Mouse (Mus musculus) cerebellum, adult 11 months (tissue): ENCODE results near the gene Zfp933.
"Not testable (repeated sequence)": the region's sequence is repeated elsewhere in the genome, so short reads cannot be mapped to it uniquely, and the experiment has no call there.

Experiments used
- DNase-seq: peaks from one replicate; pipeline ENCODE4 v3.0.0; 2022

Gene Zfp933

GRCm38 (mm10) chr4:147850776-147851175 lies 2.6 kb upstream of the Zfp933 start:
- no peak for DNase-seq

- DNase-seq: no peak
These were observed 422 bp upstream of the Zfp933 start for GRCm38 (mm10) chr4:147848584-147848991.

DNA sequence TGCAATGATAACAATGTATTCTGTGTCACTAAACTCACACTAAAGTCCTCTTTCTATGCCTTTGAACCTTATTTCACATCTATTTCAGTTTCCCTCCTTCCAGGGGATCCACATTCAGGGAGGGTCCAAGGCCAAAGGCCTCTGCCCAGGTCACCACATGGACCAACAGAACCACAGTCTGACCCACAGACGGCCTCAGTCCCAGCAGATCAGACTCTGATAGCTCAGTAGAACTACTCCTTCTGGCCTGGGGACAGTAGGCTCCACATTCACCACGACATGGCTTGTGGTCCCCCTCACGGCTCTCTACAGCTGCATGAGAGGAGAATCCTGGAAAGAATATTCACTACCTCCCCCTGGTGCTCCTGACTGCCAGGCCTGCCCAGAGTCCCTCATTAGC lies 5.3 kb downstream of the Zfp933 start:
- DNase-seq: no peak

- peak; percentile 29 for DNase-seq
These were observed 8.9 kb downstream of the Zfp933 start for GRCm38 (mm10) chr4:147839282-147839681.

- DNase-seq: no peak
These were observed 23.8 kb downstream of the Zfp933 start for GRCm38 (mm10) chr4:147824389-147824788.

DNA sequence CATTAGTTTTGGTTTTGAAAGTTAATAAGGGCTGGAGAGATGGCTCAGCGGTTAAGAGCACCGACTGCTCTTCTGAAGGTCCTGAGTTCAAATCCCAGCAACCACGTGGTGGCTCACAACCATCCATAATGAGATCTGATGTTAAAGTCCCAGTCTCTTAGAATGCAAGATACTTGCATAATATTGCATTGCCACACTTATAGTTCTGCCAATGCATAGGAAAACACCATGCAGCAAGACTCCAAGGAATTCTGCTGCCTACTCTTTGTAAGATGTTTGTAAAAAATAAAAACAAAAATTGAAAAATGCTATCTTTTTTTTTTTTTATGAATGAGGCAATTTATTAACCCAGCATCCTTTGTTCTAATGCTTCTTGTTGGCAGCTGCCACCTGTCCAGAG lies 26.8 kb downstream of the Zfp933 start:
- not testable (repeated sequence) for DNase-seq

- not testable (repeated sequence) for DNase-seq
These were observed 28.5 kb downstream of the Zfp933 start for GRCm38 (mm10) chr4:147819659-147820058.

GRCm38 (mm10) chr4:147814592-147815167 lies 33.5 kb downstream of the Zfp933 start:
- no peak for DNase-seq

- no peak for DNase-seq
These were observed 34.9 kb downstream of the Zfp933 start for GRCm38 (mm10) chr4:147813249-147813765.

DNA sequence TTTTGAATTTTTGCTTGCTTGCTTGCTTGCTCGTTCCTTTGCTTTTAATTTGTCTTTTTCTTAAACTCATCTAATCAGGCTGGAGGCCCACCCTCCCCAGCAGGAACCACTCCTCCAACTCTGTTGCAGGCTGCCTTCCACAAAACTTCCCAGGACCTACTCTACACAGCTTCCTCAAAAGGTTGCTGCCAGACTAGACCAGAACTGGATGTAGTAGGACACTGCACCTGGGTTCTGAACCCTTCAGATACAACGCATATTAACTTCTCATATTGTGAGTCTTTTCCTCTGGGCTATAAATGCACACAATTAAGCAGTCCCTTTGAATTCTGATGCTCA lies 38.2 kb downstream of the Zfp933 start:
- DNase-seq: not testable (repeated sequence)

- not testable (repeated sequence) for DNase-seq
These were observed 38.7 kb downstream of the Zfp933 start, which contains the start of gene Zfp984 for GRCm38 (mm10) chr4:147809292-147809965. Gene Zfp984, minus strand, starts transcription at chr4:147809788.

GRCm38 (mm10) chr4:147808483-147808882 lies 39.7 kb downstream of the Zfp933 start:
- DNase-seq: not testable (repeated sequence)

DNA sequence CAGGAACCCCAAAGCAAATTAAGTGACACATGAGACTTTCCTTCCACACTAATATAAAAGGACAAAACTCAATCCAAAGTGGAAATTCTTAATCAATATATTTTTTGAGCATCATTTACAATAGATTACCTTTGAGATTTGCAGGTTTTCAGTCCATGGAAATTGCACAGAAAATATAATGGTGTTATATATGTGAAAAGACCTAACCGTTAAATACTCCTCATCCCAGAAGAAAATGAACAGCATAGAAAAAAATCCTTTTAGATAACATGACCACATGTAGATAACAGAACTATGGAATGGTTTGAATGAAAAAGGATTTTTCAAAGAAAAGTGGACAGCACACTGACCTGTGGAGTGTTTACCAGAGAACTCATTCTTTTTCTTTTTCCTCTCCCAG lies 52.9 kb downstream of the Zfp933 start:
- not testable (repeated sequence) for DNase-seq

GRCm38 (mm10) chr4:147794026-147794665 lies 54.0 kb downstream of the Zfp933 start:
- not testable (repeated sequence) for DNase-seq

- DNase-seq: not testable (repeated sequence)
These were observed 54.7 kb downstream of the Zfp933 start for GRCm38 (mm10) chr4:147793390-147793916.

- DNase-seq: not testable (repeated sequence)
These were observed 56.4 kb downstream of the Zfp933 start for GRCm38 (mm10) chr4:147791729-147792128.
